Comparison of ENCODE assay signal across 8 mouse cellular contexts in genomic region chr1:107598476-107598875, GRCm38 (mm10). TPM values are rescaled to one million over a fixed set of nuclear protein-coding genes. Genes with fewer than 3 reads are reported as not detected.
DNase-seq lines count a peak whose midpoint lies in the region; ATAC-seq and TF ChIP-seq lines count a peak whose summit lies in the region.

No protein-coding gene starts in this region.

- H3K4me1 ChIP-seq in hindbrain, embryonic 11.5 days (replicated peaks; ENCODE audit: control insufficient read depth, insufficient read depth, low read length): no peaks in the 10 kb centered on the region
- no peaks in the 10 kb centered on the region for H3K4me1 ChIP-seq in hindbrain, embryonic 13.5 days (replicated peaks)
- H3K4me1 ChIP-seq in intestine, embryonic 15.5 days (replicated peaks): no peaks in the 10 kb centered on the region

- no peak overlapping the region for H3K27ac ChIP-seq in hindbrain, embryonic 11.5 days (ENCODE audit: low read depth, low read length)
- H3K27ac ChIP-seq in hindbrain, embryonic 13.5 days: no peak overlapping the region
- H3K27ac ChIP-seq in intestine, embryonic 15.5 days: no peak overlapping the region

- DNase-seq in hindbrain, embryonic 11.5 days (ENCODE audit: low spot score): peak; percentile 32
- peak; percentile 53 for DNase-seq in A20 (ENCODE audit: low read depth, low spot score)
- DNase-seq in brain, embryonic 14.5 days (ENCODE audit: low read depth): peak; percentile 57
- peak; percentile 12 to 36 for DNase-seq in kidney, postnatal 36 days
- DNase-seq in adrenal gland, adult 18-20 months (ENCODE audit: low spot score in 2 of 2): no peak

- TF ChIP-seq CTCF in brain, embryonic 14.5 days (IDR thresholded peaks at IDR 0.05; ENCODE audit: borderline replicate concordance, extremely low read depth, insufficient read depth, insufficient read length): peak; percentile 63; the same call in 1 of the 2 replicates

- H3K4me3 ChIP-seq in hindbrain, embryonic 11.5 days (ENCODE audit: low read depth, low read length): no peak overlapping the region
- no peak overlapping the region for H3K4me3 ChIP-seq in hindbrain, embryonic 13.5 days
- H3K4me3 ChIP-seq in intestine, embryonic 15.5 days (replicated peaks): no peak overlapping the region

- no peak for TF ChIP-seq POLR2A in brain, embryonic 14.5 days (IDR thresholded peaks at IDR 0.05; ENCODE audit: borderline replicate concordance, extremely low read depth, insufficient read depth, insufficient read length, poor library complexity, severe bottlenecking)

- no peak overlapping the region for H3K9ac ChIP-seq in hindbrain, embryonic 11.5 days (ENCODE audit: low read depth, low read length)
- no peak overlapping the region for H3K9ac ChIP-seq in hindbrain, embryonic 13.5 days
- H3K9ac ChIP-seq in intestine, embryonic 15.5 days: no peak overlapping the region

- H3K27me3 ChIP-seq in hindbrain, embryonic 11.5 days (ENCODE audit: control insufficient read depth, insufficient read depth, low read length): no peaks in the 10 kb centered on the region
- no peaks in the 10 kb centered on the region for H3K27me3 ChIP-seq in hindbrain, embryonic 13.5 days
- no peaks in the 10 kb centered on the region for H3K27me3 ChIP-seq in intestine, embryonic 15.5 days (replicated peaks)

- ATAC-seq in hindbrain, embryonic 11.5 days (ENCODE audit: low FRiP score): 0 out of 2 replicates have a peak, but pooled peaks have one; percentile 38
- ATAC-seq in hindbrain, embryonic 13.5 days (ENCODE audit: low FRiP score): no peak
- no peak for ATAC-seq in inflammation-experienced regulatory T-cells, adult 6 months
- ATAC-seq in intestine, embryonic 15.5 days: no peak

- H3K9me3 ChIP-seq in hindbrain, embryonic 11.5 days (ENCODE audit: control insufficient read depth, low read length): no peaks in the 10 kb centered on the region
- H3K9me3 ChIP-seq in hindbrain, embryonic 13.5 days: no peaks in the 10 kb centered on the region
- no peaks in the 10 kb centered on the region for H3K9me3 ChIP-seq in intestine, embryonic 15.5 days

- no peaks in the 10 kb centered on the region for H3K36me3 ChIP-seq in hindbrain, embryonic 11.5 days (ENCODE audit: control insufficient read depth, insufficient read depth, low read length)
- no peaks in the 10 kb centered on the region for H3K36me3 ChIP-seq in hindbrain, embryonic 13.5 days
- H3K36me3 ChIP-seq in intestine, embryonic 15.5 days: no peaks in the 10 kb centered on the region

- H3K4me2 ChIP-seq in hindbrain, embryonic 11.5 days (replicated peaks; ENCODE audit: low read depth, low read length): no peak overlapping the region
- no peak overlapping the region for H3K4me2 ChIP-seq in hindbrain, embryonic 13.5 days
- no peak overlapping the region for H3K4me2 ChIP-seq in intestine, embryonic 15.5 days (replicated peaks)

RNA-seq across cellular contexts. Expression of gene Serpinb8, which starts 8.7 kb away (rescaled TPM):
- polyA plus RNA-seq in hindbrain, embryonic 11.5 days (2014; fragmentation: Nextera tagmentation; extraction: Ambion mirVana): 1.1 and 1.6 TPM in 2 replicates
- polyA plus RNA-seq in hindbrain, embryonic 13.5 days (2015; fragmentation: Nextera tagmentation; extraction: Ambion mirVana): 0.72 and 0.86 TPM in 2 replicates
- 0.33 and 0.44 TPM in 2 replicates for polyA plus RNA-seq in brain, embryonic 14.5 days (2012; rRNA removed)
- under 1 TPM in 1 of 3 experiments, not detected in 2; 0.89 TPM for polyA plus RNA-seq in inflammation-experienced regulatory T-cells, adult 6 months (2017; shearing (Covaris generic))
- total RNA-seq in adrenal gland, adult 18-20 months (2021): 1 to 10 TPM; 2.4 to 3.2 TPM
- 0.92 and 1.3 TPM in 2 replicates for polyA plus RNA-seq in intestine, embryonic 15.5 days (2015; fragmentation: Nextera tagmentation; extraction: Ambion mirVana)

Comparison
In these comparisons a context has a peak if more than half of its experiments do, and no peak if none do; other contexts are left out.
1. DNase-seq: peak in hindbrain, embryonic 11.5 days (single experiment), A20 (single experiment), brain, embryonic 14.5 days (single experiment) and kidney, postnatal 36 days (2 of 2); none in adrenal gland, adult 18-20 months (0 of 2).